Mouse (Mus musculus) stomach, embryonic 16.5 days (tissue): ENCODE results near the gene Pms2. TPM values are rescaled to one million over a fixed set of nuclear protein-coding genes. Genes with fewer than 3 reads are reported as not detected.

Experiments used
- ATAC-seq: fragments of 200-750 bp; cut with Nextera tagmentation; 2 replicates; pipeline ENCODE4 v1.8.0; 2017; ENCODE audit warnings: moderate number of reproducible peaks, moderate TSS enrichment; ENCODE audit not compliant: insufficient read depth, low FRiP score
- H3K27ac ChIP-seq: fragments of 300-500 bp; sonication (generic); 2 replicates; pipeline ENCODE4 v1.5.1; 2014; ENCODE audit warnings: low read length
- H3K27me3 ChIP-seq: fragments of 300-500 bp; sonication (generic); 2 replicates; pipeline ENCODE4 v1.6.1; 2014; ENCODE audit warnings: low read length, control low read depth, mixed read lengths; ENCODE audit not compliant: control insufficient read depth, insufficient read depth
- H3K36me3 ChIP-seq: fragments of 300-500 bp; sonication (generic); 2 replicates; pipeline ENCODE4 v1.6.1; 2014; ENCODE audit warnings: low read length; ENCODE audit not compliant: control insufficient read depth, insufficient read depth
- H3K4me1 ChIP-seq: fragments of 300-500 bp; sonication (generic); 2 replicates; pipeline ENCODE4 v1.6.1; 2014; ENCODE audit warnings: low read length, control low read depth, mixed read lengths; ENCODE audit not compliant: control insufficient read depth, insufficient read depth
- H3K4me2 ChIP-seq: fragments of 300-500 bp; sonication (generic); 2 replicates; pipeline ENCODE4 v1.6.1; 2014; ENCODE audit warnings: low read depth, low read length, mixed read lengths
- H3K4me3 ChIP-seq: fragments of 300-500 bp; sonication (generic); replicated peaks from 2 replicates; pipeline ENCODE4 v1.5.1; 2014; ENCODE audit warnings: mild to moderate bottlenecking, low read length
- H3K9ac ChIP-seq: fragments of 300-500 bp; sonication (generic); 2 replicates; pipeline ENCODE4 v1.6.1; 2014; ENCODE audit warnings: low read length
- H3K9me3 ChIP-seq: fragments of 300-500 bp; sonication (generic); replicated peaks from 2 replicates; pipeline ENCODE4 v1.6.1; 2016; ENCODE audit warnings: low read length, control low read depth; ENCODE audit not compliant: control insufficient read depth
- WGBS: fragments of 180-500 bp; shearing (Covaris S2); extraction: QIAGEN DNeasy Blood & Tissue Kit; methylation state at CpG from one replicate; pipeline ENCODE4 v1.1.7; 2014; 5-methylcytosine and 5-hydroxymethylcytosine counted together
- polyA plus RNA-seq: library from polyadenylated mRNA; unstranded; fragments of >200 nt; fragmentation: Nextera tagmentation; extraction: Ambion mirVana; gene quantifications from 2 replicates; pipeline ENCODE4 v1.2.1, GENCODE M21; 2015

Gene Pms2
- polyA plus RNA-seq, 1 experiment from 2014 or later, result 21.5 TPM

DNA sequence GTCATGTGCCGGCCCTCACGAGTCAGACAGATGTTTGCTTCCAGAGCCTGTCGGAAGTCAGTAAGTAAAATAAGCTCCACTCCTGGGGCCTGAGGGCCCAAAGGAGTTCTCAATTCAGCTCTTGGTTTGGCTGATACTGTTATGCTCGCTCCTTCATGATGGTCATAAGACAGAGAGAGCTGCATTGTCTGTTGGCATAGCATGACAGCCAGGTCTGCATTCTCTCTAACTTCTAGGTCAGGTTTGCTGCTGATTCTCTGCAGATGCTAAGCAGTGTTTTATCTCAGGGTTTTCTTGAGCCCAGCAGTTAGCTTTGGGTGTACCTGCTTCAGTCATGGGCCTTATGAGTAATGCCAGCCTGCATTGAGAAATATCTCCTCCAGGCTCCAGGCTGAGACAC, 19.5 kb downstream of the Pms2 start:
- H3K4me1 ChIP-seq, result no peaks in the 10 kb centered on the region
- H3K9me3 ChIP-seq, result no peaks in the 10 kb centered on the region
- no peak for ATAC-seq
- no peak overlapping the region for H3K4me3 ChIP-seq
- no peaks in the 10 kb centered on the region for H3K27me3 ChIP-seq
- 80% methylated on average over 4 of the region's 4 CpGs for WGBS
- H3K36me3 ChIP-seq, result peaks cover 13% of the 10 kb centered on the region; the same call in 1 of the 2 replicates
- no peak overlapping the region for H3K27ac ChIP-seq
- no peak overlapping the region for H3K9ac ChIP-seq
- no peak overlapping the region for H3K4me2 ChIP-seq

DNA sequence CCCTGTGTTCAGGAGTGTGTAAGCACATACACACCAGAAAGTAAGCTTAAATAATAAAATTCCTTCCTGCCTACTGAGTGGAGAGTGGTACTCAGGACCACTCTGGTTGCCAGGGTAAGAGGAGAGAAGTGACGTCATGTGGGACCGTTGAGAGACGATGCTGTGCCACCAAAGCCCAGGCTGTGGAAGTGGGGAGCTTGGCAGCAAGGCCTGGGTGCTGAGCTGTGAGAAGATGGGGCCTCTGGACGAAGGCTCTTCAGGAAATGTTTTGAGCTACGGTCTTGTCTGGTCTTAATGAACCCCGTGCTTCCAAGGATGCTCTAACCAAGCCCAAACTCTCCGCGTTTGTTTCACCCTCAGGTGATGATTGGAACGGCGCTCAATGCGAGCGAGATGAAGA, 20.9 kb downstream of the Pms2 start:
- H3K9me3 ChIP-seq, result no peaks in the 10 kb centered on the region
- H3K9ac ChIP-seq, result no peak overlapping the region
- WGBS, result 96% methylated on average over 12 of the region's 12 CpGs
- ATAC-seq, result no peak
- no peak overlapping the region for H3K27ac ChIP-seq
- H3K27me3 ChIP-seq, result no peaks in the 10 kb centered on the region
- H3K36me3 ChIP-seq, result 0 out of 2 replicates have a peak, but pooled peaks cover 8% of the 10 kb centered on the region
- no peak overlapping the region for H3K4me3 ChIP-seq
- H3K4me1 ChIP-seq, result no peaks in the 10 kb centered on the region
- H3K4me2 ChIP-seq, result no peak overlapping the region

DNA sequence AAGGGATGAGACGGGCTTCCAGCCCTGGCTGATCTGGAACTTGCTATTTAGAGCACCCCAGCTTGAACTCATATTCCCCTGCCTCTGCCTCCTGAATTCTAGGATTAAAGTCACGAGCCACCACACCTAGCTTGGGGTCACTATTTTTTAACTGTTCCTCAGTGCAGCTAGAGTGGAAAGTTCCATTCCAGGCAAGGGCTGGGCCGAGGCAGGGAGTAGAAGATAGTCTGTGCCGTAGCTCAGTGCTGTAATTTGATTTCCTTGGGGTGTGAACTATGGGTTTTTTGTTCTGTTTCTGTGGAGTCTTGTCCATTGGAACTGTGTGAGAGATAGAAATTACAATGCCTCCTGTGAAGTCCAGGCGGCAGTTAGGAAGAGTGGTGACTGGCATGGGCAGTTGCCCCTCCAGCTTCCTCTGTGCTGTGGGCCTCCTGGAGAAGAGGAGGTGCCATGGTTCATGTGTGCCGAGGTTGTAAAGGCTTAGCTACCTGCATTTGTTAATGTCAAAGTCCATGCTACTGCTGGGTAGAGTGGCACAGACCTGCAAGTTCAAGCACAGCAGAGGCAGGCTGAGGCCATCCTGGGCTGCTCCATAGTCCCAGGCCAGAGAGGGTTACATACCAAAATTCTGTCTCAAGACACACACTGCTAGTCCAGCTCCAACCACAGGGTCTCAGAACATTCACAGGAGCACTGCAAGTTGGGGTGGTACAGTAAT, 22.3 kb downstream of the Pms2 start:
- no peak for ATAC-seq
- Histone ChIP-seq H3K36me3 (0 out of 2 replicates have a peak, but pooled peaks cover 8% of the 10 kb centered on the region), H3K9me3 (no peaks in the 10 kb centered on the region), H3K4me2 (no peak overlapping the region), H3K27ac (no peak overlapping the region), H3K9ac (no peak overlapping the region), H3K4me3 (no peak overlapping the region), H3K4me1 (no peaks in the 10 kb centered on the region), H3K27me3 (no peaks in the 10 kb centered on the region)
- WGBS, result 77% methylated on average over 6 of the region's 6 CpGs

DNA sequence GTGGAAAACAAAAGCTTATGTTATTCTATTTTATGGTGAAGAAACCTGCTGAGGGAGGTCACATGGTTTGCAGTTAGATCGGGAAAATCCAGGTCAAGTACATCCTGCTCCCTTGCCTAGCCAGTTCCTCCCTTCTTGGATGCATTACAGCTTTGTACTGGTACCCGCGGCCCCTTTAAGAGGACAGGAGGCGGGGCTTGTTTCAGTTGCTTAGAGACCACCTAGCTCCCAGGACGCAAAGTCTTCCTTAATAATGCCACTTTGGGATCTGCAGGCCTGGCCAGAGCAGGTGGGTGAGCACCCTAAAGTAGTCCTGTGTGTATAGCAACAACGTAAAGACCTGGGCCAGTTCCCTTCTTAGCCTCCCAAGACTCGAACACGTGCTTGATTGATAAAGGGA, 23.1 kb downstream of the Pms2 start, which contains the start of gene Rsph10b:
Gene Rsph10b, plus strand, starts transcription at position 205 of the 400 bp plus-strand sequence.
- no peak within 1 kb of the TSS for H3K9ac ChIP-seq
- no peak for ATAC-seq
- no peaks in the 10 kb centered on the region for H3K27me3 ChIP-seq
- no peaks in the 10 kb centered on the region for H3K9me3 ChIP-seq
- H3K4me2 ChIP-seq, result no peak within 1 kb of the TSS
- 0 out of 2 replicates have a peak, but pooled peaks cover 8% of the 10 kb centered on the region for H3K36me3 ChIP-seq
- H3K4me3 ChIP-seq, result no peak within 1 kb of the TSS
- no peaks in the 10 kb centered on the region for H3K4me1 ChIP-seq
- WGBS, result 20% methylated on average over 8 of the region's 8 CpGs
- no peak within 1 kb of the TSS for H3K27ac ChIP-seq

DNA sequence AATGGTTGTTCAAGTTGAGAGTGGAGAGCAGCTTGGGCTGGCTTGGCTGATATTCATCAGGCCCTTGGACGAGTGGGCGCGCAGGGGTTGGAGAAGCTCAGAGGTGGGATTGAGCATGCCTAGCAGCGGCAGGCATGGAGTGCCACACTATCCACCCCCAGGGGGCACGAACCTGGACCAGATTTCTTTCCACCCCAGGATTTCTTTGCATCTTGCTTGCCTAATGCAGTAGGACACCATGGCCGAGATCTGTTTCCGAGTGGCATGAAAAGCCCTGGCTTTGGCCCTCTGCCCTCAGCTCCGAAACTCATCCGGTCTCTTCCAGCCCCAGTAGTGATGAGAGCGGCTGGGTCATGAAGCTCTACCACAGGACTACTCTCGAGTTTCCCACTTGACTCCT, 23.6 kb downstream of the Pms2 start:
- Histone ChIP-seq H3K27me3 (no peaks in the 10 kb centered on the region), H3K9me3 (no peaks in the 10 kb centered on the region), H3K4me1 (no peaks in the 10 kb centered on the region), H3K4me2 (no peak overlapping the region), H3K4me3 (no peak overlapping the region), H3K9ac (no peak overlapping the region), H3K27ac (no peak overlapping the region), H3K36me3 (0 out of 2 replicates have a peak, but pooled peaks cover 8% of the 10 kb centered on the region)
- ATAC-seq, result no peak
- 89% methylated on average over 11 of the region's 11 CpGs for WGBS

DNA sequence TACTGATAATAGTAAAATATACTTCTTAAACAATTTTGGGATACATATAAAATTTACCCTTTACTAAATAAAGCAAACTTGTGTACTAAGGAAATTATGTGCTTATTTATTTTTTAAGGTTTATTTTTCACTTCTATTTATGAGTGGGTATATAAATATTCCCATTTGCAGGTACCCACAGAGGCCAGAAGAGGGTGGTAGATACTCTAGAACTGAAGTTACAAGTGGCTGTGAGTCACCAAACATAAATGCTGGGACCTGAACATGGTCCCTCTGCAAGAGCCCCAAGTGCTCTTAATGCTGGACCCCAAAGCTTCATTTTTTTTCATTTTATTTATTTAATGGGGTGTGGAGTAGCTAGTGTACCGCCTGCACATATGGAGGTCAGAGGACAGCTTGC, 24.1 kb downstream of the Pms2 start:
- Histone ChIP-seq H3K27ac (no peak overlapping the region), H3K36me3 (0 out of 2 replicates have a peak, but pooled peaks cover 8% of the 10 kb centered on the region), H3K4me2 (no peak overlapping the region), H3K4me3 (no peak overlapping the region), H3K27me3 (no peaks in the 10 kb centered on the region), H3K9ac (no peak overlapping the region), H3K4me1 (no peaks in the 10 kb centered on the region), H3K9me3 (no peaks in the 10 kb centered on the region)
- ATAC-seq, result no peak
- WGBS, result 81% methylated on average over 1 of the region's 1 CpGs

DNA sequence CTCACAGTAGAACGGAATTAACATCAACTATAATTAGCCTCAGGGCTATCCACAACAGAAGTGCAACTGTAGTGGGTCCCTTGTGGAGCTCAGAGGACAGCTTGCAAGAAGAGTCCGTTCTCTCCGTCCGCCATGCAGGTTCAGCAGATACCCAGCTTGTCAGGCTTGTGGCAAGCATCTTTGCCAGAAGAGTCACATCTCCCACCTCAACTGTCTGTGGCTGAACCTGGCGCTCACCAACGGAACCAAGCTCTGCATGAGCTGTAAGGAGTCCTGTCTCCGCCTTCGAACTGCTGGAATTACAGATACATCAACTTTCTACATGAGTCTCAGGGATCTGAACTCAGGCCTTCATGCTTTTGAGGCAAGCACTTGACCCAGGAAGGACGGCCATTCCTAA, 26.4 kb downstream of the Pms2 start:
- Histone ChIP-seq H3K27me3 (no peaks in the 10 kb centered on the region), H3K36me3 (no peaks in the 10 kb centered on the region), H3K4me3 (no peak overlapping the region), H3K9ac (no peak overlapping the region), H3K4me2 (no peak overlapping the region), H3K27ac (no peak overlapping the region), H3K9me3 (no peaks in the 10 kb centered on the region), H3K4me1 (no peaks in the 10 kb centered on the region)
- WGBS, result 88% methylated on average over 9 of the region's 9 CpGs
- no peak for ATAC-seq

DNA sequence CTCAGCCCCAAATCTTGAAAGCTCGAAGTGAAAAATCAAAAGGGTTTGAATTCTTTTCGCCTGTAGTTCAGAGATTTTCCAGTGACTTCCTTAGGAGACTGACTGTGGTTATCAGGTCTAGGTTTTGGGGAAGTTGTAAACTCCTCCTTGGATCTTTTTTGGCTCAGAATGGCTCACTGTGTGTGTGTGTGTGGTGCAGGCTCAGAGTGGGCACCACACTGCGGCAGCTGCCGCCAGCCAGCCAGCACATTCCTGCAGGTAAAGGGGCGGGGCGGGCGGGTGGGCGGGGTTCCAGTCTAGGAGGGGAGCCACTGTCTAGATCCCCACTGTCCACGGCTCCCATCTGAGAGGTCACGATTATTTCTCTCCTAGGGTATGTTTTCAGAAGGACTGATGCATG, 31.8 kb downstream of the Pms2 start:
- no peaks in the 10 kb centered on the region for H3K27me3 ChIP-seq
- no peaks in the 10 kb centered on the region for H3K36me3 ChIP-seq
- ATAC-seq, result no peak
- H3K9me3 ChIP-seq, result no peaks in the 10 kb centered on the region
- peak overlapping the region; percentile 19; the same call in 1 of the 2 replicates for H3K4me2 ChIP-seq
- H3K4me1 ChIP-seq, result no peaks in the 10 kb centered on the region
- H3K9ac ChIP-seq, result no peak overlapping the region
- WGBS, result 18% methylated on average over 10 of the region's 10 CpGs
- no peak overlapping the region for H3K4me3 ChIP-seq
- H3K27ac ChIP-seq, result no peak overlapping the region

DNA sequence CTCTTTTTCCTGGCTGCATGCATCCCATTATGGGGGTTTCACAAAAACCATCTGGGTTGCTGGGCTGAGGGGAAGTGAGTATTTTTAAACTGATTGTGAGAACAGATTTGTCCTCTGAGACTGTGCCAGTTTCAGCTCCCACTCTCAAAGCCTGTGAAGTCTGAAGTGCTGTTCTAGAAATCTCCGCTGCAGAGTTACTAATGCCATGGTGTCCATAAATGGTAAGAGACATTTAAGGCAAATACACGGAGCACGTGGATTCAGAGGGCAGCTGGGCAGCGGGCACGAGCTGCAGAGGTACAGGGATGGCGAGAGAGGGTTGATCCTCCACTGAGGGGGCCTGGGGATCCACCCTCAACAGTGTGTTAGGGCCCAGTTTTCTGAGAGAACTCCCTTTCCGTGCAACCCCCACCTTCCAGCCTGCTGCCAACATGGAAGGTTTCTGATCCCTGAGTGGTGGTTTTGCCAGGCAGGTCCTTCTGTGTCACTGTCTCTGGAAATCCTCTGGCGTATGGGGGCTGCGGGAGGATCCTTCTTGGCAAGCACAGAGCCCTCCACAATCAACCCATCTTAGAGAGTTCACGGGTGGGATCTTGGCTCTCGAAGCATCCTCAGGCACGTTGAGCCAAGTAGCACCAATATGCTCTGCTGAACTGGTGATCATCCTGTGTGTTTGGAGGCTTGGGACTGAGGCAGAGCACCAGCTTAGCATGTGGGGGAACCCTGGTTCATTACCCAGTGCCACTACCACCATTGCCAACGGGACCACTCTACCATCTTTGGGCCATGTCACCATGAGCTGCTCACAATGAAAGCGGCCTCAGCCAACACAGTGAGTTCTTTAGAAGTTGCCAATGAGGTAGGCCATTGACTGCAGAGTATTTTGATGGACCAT, 33.7 kb downstream of the Pms2 start:
- H3K9ac ChIP-seq, result no peak overlapping the region
- no peaks in the 10 kb centered on the region for H3K27me3 ChIP-seq
- H3K36me3 ChIP-seq, result no peaks in the 10 kb centered on the region
- H3K27ac ChIP-seq, result no peak overlapping the region
- ATAC-seq, result no peak
- H3K4me3 ChIP-seq, result no peak overlapping the region
- H3K4me1 ChIP-seq, result no peaks in the 10 kb centered on the region
- H3K9me3 ChIP-seq, result no peaks in the 10 kb centered on the region
- no peak overlapping the region for H3K4me2 ChIP-seq
- 85% methylated on average over 14 of the region's 14 CpGs for WGBS
